Mouse (Mus musculus) neural tube, embryonic 12.5 days (tissue): ENCODE data around the gene Ahcyl2. TPM values are rescaled to one million over a fixed set of nuclear protein-coding genes. Genes with fewer than 3 reads are reported as not detected.

Experiments
- ATAC-seq: fragments of 200-750 bp; cut with Nextera tagmentation; 2 replicates; pipeline ENCODE4 v1.8.0; 2017; ENCODE audit warnings: low read depth, mild to moderate bottlenecking, moderate TSS enrichment, moderate library complexity; ENCODE audit not compliant: low FRiP score
- H3K27ac ChIP-seq: fragments of 300-500 bp; sonication (generic); 2 replicates; pipeline ENCODE4 v1.5.1; 2016
- H3K27me3 ChIP-seq: fragments of 300-500 bp; sonication (generic); replicated peaks from 2 replicates; pipeline ENCODE4 v1.6.1; 2016; ENCODE audit warnings: mild to moderate bottlenecking
- H3K36me3 ChIP-seq: fragments of 300-500 bp; sonication (generic); 2 replicates; pipeline ENCODE4 v1.6.1; 2016; ENCODE audit warnings: mild to moderate bottlenecking
- H3K4me1 ChIP-seq: fragments of 300-500 bp; sonication (generic); 2 replicates; pipeline ENCODE4 v1.6.1; 2016
- H3K4me2 ChIP-seq: fragments of 300-500 bp; sonication (generic); replicated peaks from 2 replicates; pipeline ENCODE4 v1.6.1; 2016; ENCODE audit warnings: mild to moderate bottlenecking
- H3K4me3 ChIP-seq: fragments of 300-500 bp; sonication (generic); 2 replicates; pipeline ENCODE4 v1.5.1; 2016
- H3K9ac ChIP-seq: fragments of 300-500 bp; sonication (generic); 2 replicates; pipeline ENCODE4 v1.6.1; 2016; ENCODE audit warnings: mild to moderate bottlenecking
- H3K9me3 ChIP-seq: fragments of 300-500 bp; sonication (generic); 2 replicates; pipeline ENCODE4 v1.6.1; 2016; ENCODE audit warnings: mild to moderate bottlenecking
- WGBS: fragments of 180-500 bp; shearing (Covaris S2); methylation state at CpG from one replicate; pipeline ENCODE4 v1.1.7; 2016; 5-methylcytosine and 5-hydroxymethylcytosine counted together
- polyA plus RNA-seq: library from polyadenylated mRNA; unstranded; fragments of >200 nt; fragmentation: Nextera tagmentation; extraction: Ambion mirVana; gene quantifications from 2 replicates; pipeline ENCODE4 v1.2.1, GENCODE M21; 2016

Ahcyl2 gene
- polyA plus RNA-seq, 1 experiment from 2014 or later = 18.0 TPM

DNA sequence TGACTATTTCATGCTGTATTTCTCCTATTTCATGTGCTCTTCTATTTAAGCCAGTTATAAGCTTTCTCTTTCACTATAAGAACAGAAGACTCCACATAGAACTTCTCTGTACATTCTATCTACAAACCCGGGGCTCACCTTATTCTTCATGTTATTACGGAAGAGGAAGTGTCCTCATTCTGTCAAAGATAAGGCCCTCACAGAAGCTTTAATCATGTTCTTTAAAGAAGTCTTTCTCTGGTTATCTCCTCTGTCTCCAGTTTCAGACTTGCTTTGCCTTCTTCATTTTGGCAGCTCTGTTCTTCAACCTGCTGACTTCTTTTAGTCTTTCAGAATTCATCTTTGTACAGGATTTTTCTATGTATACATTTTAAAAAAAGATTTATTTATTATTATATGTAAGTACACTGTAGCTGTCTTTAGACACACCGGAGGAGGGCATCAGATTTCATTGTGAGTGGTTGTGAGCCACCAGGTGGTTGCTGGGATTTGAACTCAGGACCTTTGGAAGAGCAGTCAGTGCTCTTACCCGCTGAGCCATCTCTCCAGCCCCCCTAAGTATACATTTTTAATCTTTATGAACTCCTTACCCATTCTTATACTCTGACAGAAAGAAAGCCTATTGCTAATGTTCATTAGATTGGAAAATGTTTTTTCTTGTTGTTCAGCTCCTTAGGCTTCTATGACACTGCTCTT is 8.9 kb downstream of the Ahcyl2 start:
- 90% methylated on average over 4 of the region's 4 CpGs for WGBS
- Histone ChIP-seq H3K4me2 (no peak overlapping the region), H3K9ac (no peak overlapping the region), H3K4me1 (no peaks in the 10 kb centered on the region), H3K9me3 (no peaks in the 10 kb centered on the region), H3K36me3 (no peaks in the 10 kb centered on the region), H3K4me3 (no peak overlapping the region), H3K27ac (no peak overlapping the region), H3K27me3 (no peaks in the 10 kb centered on the region)
- ATAC-seq = no peak

DNA sequence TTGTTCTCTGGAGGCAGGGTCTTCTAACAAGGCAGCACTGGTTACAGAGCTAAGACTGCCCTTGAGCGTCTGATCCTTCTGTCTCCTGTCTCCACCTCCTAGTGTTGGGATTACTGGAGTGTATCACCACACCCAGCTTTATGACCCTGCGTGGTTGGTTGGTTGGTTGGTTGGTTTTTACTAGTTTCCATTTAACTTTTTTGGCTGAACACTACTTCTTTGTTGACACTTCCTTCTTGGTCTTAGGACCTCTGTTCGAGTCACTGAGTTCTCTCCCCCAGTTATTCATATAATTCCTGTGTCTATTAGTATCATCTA is 9.4 kb downstream of the Ahcyl2 start:
- H3K4me1 ChIP-seq = no peaks in the 10 kb centered on the region
- H3K4me2 ChIP-seq = no peak overlapping the region
- H3K9ac ChIP-seq = no peak overlapping the region
- no peak overlapping the region for H3K27ac ChIP-seq
- no peaks in the 10 kb centered on the region for H3K27me3 ChIP-seq
- no peaks in the 10 kb centered on the region for H3K9me3 ChIP-seq
- no peaks in the 10 kb centered on the region for H3K36me3 ChIP-seq
- H3K4me3 ChIP-seq = no peak overlapping the region
- WGBS = 78% methylated on average over 3 of the region's 3 CpGs
- ATAC-seq = no peak

DNA sequence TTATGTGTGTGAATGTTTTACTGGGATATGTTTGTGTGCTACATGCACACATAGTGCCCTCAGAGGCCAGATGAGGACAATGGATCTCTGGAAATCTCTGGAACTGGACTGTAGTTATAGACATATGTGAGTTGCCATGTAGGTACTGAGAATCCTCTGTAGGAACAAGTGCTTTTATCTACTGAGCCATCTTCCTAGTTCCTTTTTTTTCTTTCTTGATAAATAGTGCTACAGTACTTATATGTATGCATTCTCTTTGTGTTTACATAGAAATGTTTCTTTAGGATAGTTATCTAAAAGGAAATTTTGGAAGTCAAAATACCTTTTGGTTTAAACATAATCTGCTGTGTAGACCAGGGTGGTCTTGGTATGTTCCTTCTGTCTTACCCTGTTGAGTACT is 12.3 kb downstream of the Ahcyl2 start:
- Histone ChIP-seq H3K4me3 (no peak overlapping the region), H3K27me3 (no peaks in the 10 kb centered on the region), H3K27ac (no peak overlapping the region), H3K9ac (no peak overlapping the region), H3K4me1 (no peaks in the 10 kb centered on the region), H3K9me3 (no peaks in the 10 kb centered on the region), H3K36me3 (no peaks in the 10 kb centered on the region), H3K4me2 (no peak overlapping the region)
- no peak for ATAC-seq

DNA sequence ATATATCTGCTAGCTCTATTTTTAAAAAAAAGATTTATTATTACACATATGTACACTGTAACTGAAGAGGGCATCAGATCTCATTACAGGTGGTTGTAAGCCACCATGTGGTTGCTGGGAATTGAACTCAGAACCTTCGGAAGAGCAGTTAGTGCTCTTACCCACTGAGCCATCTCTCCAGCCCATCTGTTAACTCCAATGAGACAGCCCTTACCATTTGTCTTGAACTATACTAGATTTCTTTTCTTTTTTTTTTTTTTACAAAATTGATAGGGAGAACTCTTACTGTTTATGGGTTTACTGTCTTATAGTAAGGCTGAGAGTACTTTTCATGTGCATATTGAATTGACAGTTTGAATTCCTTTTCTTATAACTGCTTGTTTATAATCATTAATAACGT is 12.8 kb downstream of the Ahcyl2 start:
- H3K4me3 ChIP-seq = no peak overlapping the region
- H3K27ac ChIP-seq = no peak overlapping the region
- H3K27me3 ChIP-seq = no peaks in the 10 kb centered on the region
- WGBS = 95% methylated on average over 2 of the region's 2 CpGs
- H3K9ac ChIP-seq = no peak overlapping the region
- no peaks in the 10 kb centered on the region for H3K9me3 ChIP-seq
- H3K4me1 ChIP-seq = no peaks in the 10 kb centered on the region
- no peaks in the 10 kb centered on the region for H3K36me3 ChIP-seq
- no peak for ATAC-seq
- no peak overlapping the region for H3K4me2 ChIP-seq

DNA sequence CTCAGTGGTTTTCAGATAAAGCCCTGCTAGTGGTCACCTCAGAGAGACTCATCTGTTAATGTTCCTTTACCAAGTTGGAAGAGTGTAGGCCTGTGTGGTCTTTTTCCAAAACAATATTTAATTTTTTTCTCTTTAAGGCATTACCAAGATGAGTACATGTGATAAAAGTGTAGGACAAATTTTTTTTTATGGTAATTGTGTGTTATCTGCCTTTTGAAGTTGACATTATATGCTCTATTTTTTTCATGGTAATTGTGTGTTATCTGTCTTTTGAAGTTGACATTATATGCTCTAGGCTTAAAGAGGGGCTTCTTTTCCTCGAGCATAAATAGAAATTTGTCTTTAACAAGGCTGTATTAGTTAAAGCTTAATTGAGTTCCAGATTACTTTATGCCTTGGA is 14.4 kb downstream of the Ahcyl2 start:
- H3K27ac ChIP-seq = no peak overlapping the region
- no peak for ATAC-seq
- H3K27me3 ChIP-seq = no peaks in the 10 kb centered on the region
- no peak overlapping the region for H3K9ac ChIP-seq
- H3K4me2 ChIP-seq = no peak overlapping the region
- H3K4me1 ChIP-seq = no peaks in the 10 kb centered on the region
- no peaks in the 10 kb centered on the region for H3K9me3 ChIP-seq
- 82% methylated on average over 1 of the region's 1 CpGs for WGBS
- H3K4me3 ChIP-seq = no peak overlapping the region
- no peaks in the 10 kb centered on the region for H3K36me3 ChIP-seq

DNA sequence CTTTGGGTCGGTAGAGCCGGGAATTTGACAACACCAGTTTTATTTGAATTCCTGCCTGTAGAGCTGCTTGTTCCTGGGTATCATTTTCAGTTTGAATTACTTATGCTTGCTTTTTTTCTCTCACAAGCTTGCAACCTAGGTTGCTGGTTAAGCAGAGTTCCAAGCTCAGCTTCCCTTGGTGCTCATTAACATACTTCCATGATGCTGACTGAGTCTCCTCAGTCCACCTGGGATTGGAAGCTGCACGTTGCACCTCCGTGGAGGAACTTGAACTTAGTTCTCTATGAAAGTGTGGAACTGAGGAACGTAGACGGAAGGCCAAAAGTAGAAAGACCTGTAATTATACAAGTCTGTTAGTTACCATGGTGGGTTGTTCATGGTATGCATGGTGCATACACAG is 16.1 kb downstream of the Ahcyl2 start:
- Histone ChIP-seq H3K9ac (no peak overlapping the region), H3K36me3 (no peaks in the 10 kb centered on the region), H3K27me3 (no peaks in the 10 kb centered on the region), H3K4me3 (no peak overlapping the region), H3K9me3 (no peaks in the 10 kb centered on the region), H3K27ac (no peak overlapping the region), H3K4me2 (no peak overlapping the region), H3K4me1 (no peaks in the 10 kb centered on the region)
- 93% methylated on average over 6 of the region's 6 CpGs for WGBS
- ATAC-seq = no peak

DNA sequence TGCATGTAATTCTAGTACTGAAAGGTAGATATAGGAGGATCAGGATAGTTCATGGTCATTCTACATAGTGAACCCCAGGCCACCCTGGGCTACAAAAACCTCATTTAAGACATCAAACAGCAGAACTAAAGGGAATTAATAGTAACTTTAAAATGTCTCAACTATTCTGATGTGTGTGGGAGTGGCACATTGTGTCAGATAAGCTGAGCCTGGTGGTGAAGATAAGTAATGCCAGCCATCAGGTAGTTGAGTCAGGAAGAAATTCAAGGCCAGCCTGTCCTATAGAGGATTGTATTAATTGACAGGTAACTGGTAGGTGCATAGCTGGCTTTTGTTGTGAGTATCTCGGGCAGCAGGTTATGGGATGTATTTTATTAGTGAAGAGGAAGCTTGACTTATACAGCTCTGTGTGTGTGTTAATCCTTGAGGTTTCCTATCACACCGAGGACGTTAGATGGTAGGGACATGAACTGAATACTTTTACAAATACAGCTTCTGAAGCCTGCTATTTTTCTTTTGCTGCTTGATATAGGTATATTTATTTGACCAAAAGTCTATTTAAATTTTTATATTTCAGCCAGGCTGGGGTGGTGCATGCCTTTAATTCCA is 16.7 kb downstream of the Ahcyl2 start:
- ATAC-seq = no peak
- H3K9me3 ChIP-seq = no peaks in the 10 kb centered on the region
- no peak overlapping the region for H3K4me2 ChIP-seq
- H3K4me1 ChIP-seq = no peaks in the 10 kb centered on the region
- H3K27me3 ChIP-seq = no peaks in the 10 kb centered on the region
- H3K9ac ChIP-seq = no peak overlapping the region
- H3K4me3 ChIP-seq = no peak overlapping the region
- no peaks in the 10 kb centered on the region for H3K36me3 ChIP-seq
- 91% methylated on average over 3 of the region's 3 CpGs for WGBS
- H3K27ac ChIP-seq = no peak overlapping the region

DNA sequence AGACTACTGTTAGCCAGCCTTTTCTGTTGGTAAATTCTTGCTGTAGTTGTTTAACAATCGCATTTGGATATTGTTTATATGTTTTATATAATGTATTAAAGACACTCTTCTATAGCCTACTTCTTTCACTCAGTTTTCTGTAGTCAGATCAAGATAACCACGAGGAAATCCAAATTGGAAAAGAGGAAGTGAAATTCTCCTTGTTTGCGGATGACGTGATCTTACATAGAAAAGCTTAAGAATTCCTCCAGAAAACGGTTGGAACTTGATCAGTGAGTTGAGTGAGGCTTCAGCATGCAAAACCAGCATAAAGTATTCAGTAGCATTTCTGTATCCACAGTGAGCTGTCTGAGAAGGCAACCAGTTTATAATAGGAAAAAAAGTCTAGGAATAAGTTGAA is 17.9 kb downstream of the Ahcyl2 start:
- WGBS = 91% methylated on average over 5 of the region's 5 CpGs

DNA sequence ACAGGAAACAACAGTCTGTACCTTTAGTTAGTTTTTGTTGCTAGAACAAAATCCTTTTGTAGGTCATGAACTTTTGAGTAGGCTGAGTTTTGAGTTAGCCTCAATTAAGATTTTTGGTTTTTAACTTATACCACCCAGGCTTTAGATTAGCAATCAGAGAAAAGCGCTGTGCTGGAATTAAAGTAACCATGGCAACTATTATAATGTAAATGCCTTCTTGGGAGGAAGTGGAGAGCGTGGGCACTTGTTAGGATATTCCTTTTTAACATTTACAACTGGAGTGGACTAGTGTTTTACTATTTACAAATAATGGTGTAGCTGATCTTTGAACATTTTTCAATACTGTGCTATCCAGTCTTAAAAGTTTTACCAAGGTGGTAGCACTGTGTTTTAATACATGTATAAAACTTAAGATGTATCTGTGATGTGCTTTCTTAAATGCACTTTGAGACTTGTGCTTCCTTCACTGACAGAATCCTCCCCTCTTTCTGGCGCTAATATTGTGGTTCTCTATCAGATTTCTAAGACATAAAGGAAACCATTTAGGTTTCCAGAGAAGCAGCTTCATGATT is 21.1 kb downstream of the Ahcyl2 start:
- no peak overlapping the region for H3K27ac ChIP-seq
- 33% methylated on average over 3 of the region's 3 CpGs for WGBS
- no peaks in the 10 kb centered on the region for H3K9me3 ChIP-seq
- no peak overlapping the region for H3K9ac ChIP-seq
- H3K4me1 ChIP-seq = no peaks in the 10 kb centered on the region
- ATAC-seq = no peak
- H3K4me3 ChIP-seq = no peak overlapping the region
- H3K36me3 ChIP-seq = no peaks in the 10 kb centered on the region
- H3K4me2 ChIP-seq = no peak overlapping the region
- no peaks in the 10 kb centered on the region for H3K27me3 ChIP-seq

More for the DNA sequence above, 17.9 kb downstream of the Ahcyl2 start:
- H3K36me3 ChIP-seq = no peaks in the 10 kb centered on the region
- no peaks in the 10 kb centered on the region for H3K9me3 ChIP-seq
- H3K27me3 ChIP-seq = no peaks in the 10 kb centered on the region
- no peak overlapping the region for H3K4me3 ChIP-seq
- H3K27ac ChIP-seq = no peak overlapping the region
- no peak for ATAC-seq
- no peak overlapping the region for H3K9ac ChIP-seq
- no peak overlapping the region for H3K4me2 ChIP-seq
- H3K4me1 ChIP-seq = no peaks in the 10 kb centered on the region

DNA sequence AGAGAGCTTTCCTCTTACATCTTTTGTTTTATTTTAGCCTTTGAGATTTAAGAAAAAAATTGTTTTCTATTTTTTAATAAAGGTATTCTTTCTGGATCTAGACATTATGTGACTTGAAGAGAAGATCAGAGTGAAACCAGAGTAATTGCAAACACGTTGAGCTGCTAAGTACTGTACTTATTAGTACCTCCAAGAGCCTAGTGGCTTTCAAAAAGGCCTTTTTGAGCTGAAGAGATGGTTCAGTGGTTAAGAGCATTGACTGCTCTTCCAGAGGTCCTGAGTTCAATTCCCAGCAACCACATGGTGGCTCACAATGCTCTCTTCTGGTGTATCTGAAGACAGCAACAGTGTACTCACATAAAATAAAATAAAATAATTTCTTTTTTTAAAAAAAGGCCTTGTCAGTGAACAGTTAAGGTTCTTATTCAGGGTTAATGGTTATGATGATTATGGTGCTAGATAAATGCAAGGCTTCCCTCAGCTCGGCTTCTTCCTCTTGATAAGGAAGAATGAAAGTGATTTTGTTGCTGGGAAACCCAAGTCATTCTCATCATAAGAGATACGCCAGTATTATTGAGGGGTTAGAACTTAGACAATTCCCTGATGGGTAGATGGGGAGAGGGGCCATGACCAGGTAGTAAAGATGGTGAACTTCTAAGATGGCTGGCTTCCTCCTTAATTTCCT is 22.3 kb downstream of the Ahcyl2 start:
- 92% methylated on average over 3 of the region's 3 CpGs for WGBS
- no peak overlapping the region for H3K9ac ChIP-seq
- no peaks in the 10 kb centered on the region for H3K9me3 ChIP-seq
- no peak overlapping the region for H3K4me2 ChIP-seq
- no peaks in the 10 kb centered on the region for H3K36me3 ChIP-seq
- H3K4me3 ChIP-seq = no peak overlapping the region
- H3K4me1 ChIP-seq = no peaks in the 10 kb centered on the region
- ATAC-seq = no peak
- H3K27ac ChIP-seq = no peak overlapping the region
- no peaks in the 10 kb centered on the region for H3K27me3 ChIP-seq

DNA sequence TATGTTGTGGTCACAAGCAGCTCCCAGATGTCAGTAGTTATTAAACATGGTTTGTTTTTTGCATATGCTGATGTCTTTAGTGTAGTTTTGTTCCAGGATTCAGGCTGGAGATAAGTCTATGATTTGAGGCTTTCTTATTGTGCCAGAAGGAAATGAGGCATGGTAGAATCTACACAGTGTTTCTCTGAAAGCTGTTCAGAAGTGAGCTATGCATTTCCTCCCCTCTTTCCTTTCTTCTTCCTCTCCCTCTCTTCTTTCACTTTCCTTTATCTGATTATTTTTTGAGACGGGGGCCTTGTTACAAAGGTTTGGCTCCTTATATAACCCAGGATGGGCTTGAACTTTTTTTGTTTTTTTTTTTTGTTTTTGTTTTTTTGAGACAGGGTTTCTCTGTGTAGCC is 25.7 kb downstream of the Ahcyl2 start:
- Histone ChIP-seq H3K9ac (no peak overlapping the region), H3K4me1 (no peaks in the 10 kb centered on the region), H3K27me3 (no peaks in the 10 kb centered on the region), H3K4me3 (no peak overlapping the region), H3K27ac (no peak overlapping the region), H3K36me3 (no peaks in the 10 kb centered on the region), H3K4me2 (no peak overlapping the region), H3K9me3 (no peaks in the 10 kb centered on the region)
- WGBS = 81% methylated on average over 1 of the region's 1 CpGs
- ATAC-seq = no peak

DNA sequence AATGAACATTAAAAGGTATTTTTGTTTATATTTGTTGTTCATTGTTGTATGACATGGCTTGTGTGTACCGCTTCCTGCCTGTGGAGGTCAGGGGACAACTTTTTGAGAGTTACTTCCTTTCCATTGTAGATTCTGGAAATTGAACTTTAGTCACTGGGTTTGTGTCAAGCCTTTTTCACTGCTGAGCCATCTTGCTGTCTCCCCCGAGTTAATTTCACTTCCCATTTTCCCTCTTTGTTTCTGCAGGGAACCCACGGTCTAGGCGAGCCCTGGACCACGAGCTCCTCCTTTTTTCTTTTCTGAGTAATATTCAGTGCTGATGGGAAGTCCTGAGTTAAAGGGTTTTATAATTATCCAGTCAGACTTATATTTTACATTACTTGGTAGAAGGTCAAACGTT is 26.8 kb downstream of the Ahcyl2 start:
- H3K4me1 ChIP-seq = no peaks in the 10 kb centered on the region
- H3K27ac ChIP-seq = no peak overlapping the region
- no peaks in the 10 kb centered on the region for H3K9me3 ChIP-seq
- H3K27me3 ChIP-seq = no peaks in the 10 kb centered on the region
- no peak overlapping the region for H3K4me2 ChIP-seq
- no peak overlapping the region for H3K4me3 ChIP-seq
- no peaks in the 10 kb centered on the region for H3K36me3 ChIP-seq
- ATAC-seq = no peak
- no peak overlapping the region for H3K9ac ChIP-seq
- WGBS = 83% methylated on average over 6 of the region's 6 CpGs
